ENCODE assay signal across 23 mouse cellular contexts in the genomic region with DNA sequence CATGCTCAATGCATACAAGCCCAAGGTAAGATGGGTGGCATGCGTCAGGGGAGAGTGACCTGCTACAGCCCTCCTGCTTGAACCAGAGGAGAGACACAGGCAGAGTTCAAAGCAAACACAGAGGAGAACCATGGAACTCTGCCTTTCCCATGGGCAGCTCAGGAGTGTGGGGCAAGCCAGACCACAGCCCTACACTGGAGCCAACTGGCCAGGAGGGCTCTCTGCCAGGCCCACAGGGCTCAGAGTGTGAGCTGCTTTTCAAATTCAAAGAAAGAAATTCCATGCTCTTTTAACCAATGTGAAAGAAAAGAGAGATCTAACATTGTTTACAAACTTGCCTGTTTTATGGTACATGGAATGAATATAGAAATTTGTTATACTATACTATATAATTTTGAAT. TPM values are rescaled to one million over a fixed set of nuclear protein-coding genes. Genes with fewer than 3 reads are reported as not detected.
DNase-seq lines count a peak whose midpoint lies in the region; ATAC-seq and TF ChIP-seq lines count a peak whose summit lies in the region.
"Had no signal": no experiment of that assay in that cellular context is flagged by ENCODE, and none has a peak within 500 bp of the region (broad histone marks: within the 10 kb centered on the region; RNA-seq: fewer than 3 reads in every experiment).

No protein-coding gene starts in this region.

- no peak overlapping the region for H3K4me2 ChIP-seq in forebrain, postnatal 0 days (ENCODE audit: low read depth)
- no peak overlapping the region for H3K4me2 ChIP-seq in forebrain, embryonic 11.5 days (ENCODE audit: low read depth, low read length, severe bottlenecking)
- no peak overlapping the region for H3K4me2 ChIP-seq in hindbrain, embryonic 14.5 days (replicated peaks)
- H3K4me2 ChIP-seq: embryonic facial prominence, embryonic 12.5 days; forebrain, embryonic 12.5 days; heart, embryonic 13.5 days; hindbrain, embryonic 15.5 days had no signal

- no peak for TF ChIP-seq CTCF in forebrain, postnatal 0 days (IDR thresholded peaks at IDR 0.05; ENCODE audit: low read depth)
- TF ChIP-seq CTCF in layer of hippocampus, adult 2 months (conservative IDR thresholded peaks at IDR 0.05), result no peak

- no peak overlapping the region for H3K27ac ChIP-seq in forebrain, postnatal 0 days (ENCODE audit: low read depth, low read length)
- no peak overlapping the region for H3K27ac ChIP-seq in forebrain, embryonic 11.5 days (ENCODE audit: low read depth, low read length)
- H3K27ac ChIP-seq in hindbrain, embryonic 10.5 days, result peak overlapping the region; percentile 16; the same call in 1 of the 2 replicates
- H3K27ac ChIP-seq in hindbrain, embryonic 14.5 days, result no peak overlapping the region
- no peak overlapping the region for H3K27ac ChIP-seq in layer of hippocampus, adult 2 months
- H3K27ac ChIP-seq: embryonic facial prominence, embryonic 12.5 days; forebrain, embryonic 12.5 days; heart, embryonic 13.5 days; hindbrain, embryonic 15.5 days had no signal

- H3K9me3 ChIP-seq in forebrain, postnatal 0 days (ENCODE audit: low read length), result no peaks in the 10 kb centered on the region
- no peaks in the 10 kb centered on the region for H3K9me3 ChIP-seq in forebrain, embryonic 11.5 days (ENCODE audit: control insufficient read depth, low read length)
- no peaks in the 10 kb centered on the region for H3K9me3 ChIP-seq in hindbrain, embryonic 10.5 days
- H3K9me3 ChIP-seq in hindbrain, embryonic 14.5 days (ENCODE audit: control insufficient read depth, low read length), result no peaks in the 10 kb centered on the region
- H3K9me3 ChIP-seq: embryonic facial prominence, embryonic 12.5 days; forebrain, embryonic 12.5 days; heart, embryonic 13.5 days; hindbrain, embryonic 15.5 days had no signal

- no peak overlapping the region for H3K4me3 ChIP-seq in forebrain, postnatal 0 days (ENCODE audit: low read depth, low read length)
- H3K4me3 ChIP-seq in forebrain, embryonic 11.5 days (ENCODE audit: low read depth, low read length), result no peak overlapping the region
- H3K4me3 ChIP-seq in hindbrain, embryonic 10.5 days, result no peak overlapping the region
- H3K4me3 ChIP-seq in hindbrain, embryonic 14.5 days (replicated peaks; ENCODE audit: low read length), result no peak overlapping the region
- no peak overlapping the region for H3K4me3 ChIP-seq in layer of hippocampus, adult 2 months
- H3K4me3 ChIP-seq: embryonic facial prominence, embryonic 12.5 days; forebrain, embryonic 12.5 days; heart, embryonic 13.5 days; hindbrain, embryonic 15.5 days had no signal

- ATAC-seq in forebrain, postnatal 0 days, result peak; percentile 40; the same call in 1 of the 2 replicates
- no peak for ATAC-seq in forebrain, embryonic 11.5 days (replicated peaks; ENCODE audit: low FRiP score)
- no peak for ATAC-seq in hindbrain, embryonic 14.5 days (ENCODE audit: low FRiP score)
- ATAC-seq: inflammation-experienced regulatory T-cells, adult 6 months; intestine, postnatal 0 days had no signal

- H3K36me3 ChIP-seq in forebrain, postnatal 0 days (ENCODE audit: insufficient read depth), result no peaks in the 10 kb centered on the region
- H3K36me3 ChIP-seq in forebrain, embryonic 11.5 days (ENCODE audit: control insufficient read depth, insufficient read depth, low read length), result no peaks in the 10 kb centered on the region
- H3K36me3 ChIP-seq in hindbrain, embryonic 10.5 days, result no peaks in the 10 kb centered on the region
- no peaks in the 10 kb centered on the region for H3K36me3 ChIP-seq in hindbrain, embryonic 14.5 days (replicated peaks; ENCODE audit: control insufficient read depth, insufficient read depth)
- H3K36me3 ChIP-seq: forebrain, embryonic 12.5 days; hindbrain, embryonic 15.5 days had no signal

- DNase-seq in forebrain, postnatal 0 days, result no peak
- DNase-seq in forebrain, embryonic 11.5 days (ENCODE audit: low spot score), result no peak
- no peak for DNase-seq in hindbrain, embryonic 10.5 days (ENCODE audit: low spot score)
- no peak for DNase-seq in hindbrain, embryonic 14.5 days (ENCODE audit: low spot score)
- DNase-seq in Muller cell, postnatal 12 days (ENCODE audit: inconsistent ontology term), result peak; percentile 82
- DNase-seq in NIH3T3 (ENCODE audit: low read depth), result peak; percentile 45
- no peak for DNase-seq in layer of hippocampus, adult 2 months (ENCODE audit: low spot score in 2 of 2)
- DNase-seq in spleen, postnatal 14 days (ENCODE audit: low spot score in 2 of 2), result no peak
- DNase-seq: adrenal gland, postnatal 10 days; cerebellum, adult 18-20 months; embryo, embryonic 11 days; gastrocnemius, postnatal 10 days; heart, postnatal 36 days; kidney, adult 8-10 months had no signal

- H3K27me3 ChIP-seq in forebrain, postnatal 0 days (ENCODE audit: insufficient read depth, low read length), result no peaks in the 10 kb centered on the region
- no peaks in the 10 kb centered on the region for H3K27me3 ChIP-seq in forebrain, embryonic 11.5 days (ENCODE audit: control insufficient read depth, insufficient read depth, low read length)
- H3K27me3 ChIP-seq in hindbrain, embryonic 10.5 days (ENCODE audit: insufficient read depth, poor library complexity, severe bottlenecking), result no peaks in the 10 kb centered on the region
- no peaks in the 10 kb centered on the region for H3K27me3 ChIP-seq in hindbrain, embryonic 14.5 days (ENCODE audit: control insufficient read depth, insufficient read depth, low read length)
- H3K27me3 ChIP-seq: embryonic facial prominence, embryonic 12.5 days; forebrain, embryonic 12.5 days; heart, embryonic 13.5 days; hindbrain, embryonic 15.5 days had no signal

- 76% methylated on average over 1 of the region's 1 CpGs for WGBS in forebrain, postnatal 0 days
- WGBS in forebrain, embryonic 11.5 days, result 100% methylated on average over 1 of the region's 1 CpGs
- WGBS in hindbrain, embryonic 10.5 days, result 96% methylated on average over 1 of the region's 1 CpGs
- 83% methylated on average over 1 of the region's 1 CpGs for WGBS in hindbrain, embryonic 14.5 days

- H3K4me1 ChIP-seq in forebrain, postnatal 0 days (ENCODE audit: insufficient read depth), result 0 out of 2 replicates have a peak, but pooled peaks cover 3% of the 10 kb centered on the region
- H3K4me1 ChIP-seq in forebrain, embryonic 11.5 days (replicated peaks; ENCODE audit: control insufficient read depth, insufficient read depth, low read length), result 0 out of 2 replicates have a peak, but pooled peaks cover 3% of the 10 kb centered on the region
- H3K4me1 ChIP-seq in hindbrain, embryonic 10.5 days (replicated peaks), result peaks cover 23% of the 10 kb centered on the region
- H3K4me1 ChIP-seq in hindbrain, embryonic 14.5 days (replicated peaks; ENCODE audit: control insufficient read depth, insufficient read depth, low read length), result no peaks in the 10 kb centered on the region

- no peak overlapping the region for H3K9ac ChIP-seq in forebrain, postnatal 0 days
- H3K9ac ChIP-seq in forebrain, embryonic 11.5 days (ENCODE audit: low read length), result no peak overlapping the region
- H3K9ac ChIP-seq in hindbrain, embryonic 14.5 days, result no peak overlapping the region
- H3K9ac ChIP-seq: embryonic facial prominence, embryonic 12.5 days; forebrain, embryonic 12.5 days; heart, embryonic 13.5 days; hindbrain, embryonic 15.5 days had no signal

RNA-seq across cellular contexts. Expression of gene Ube2u, which starts 52.5 kb away (rescaled TPM):
- total RNA-seq in forebrain, postnatal 0 days (2014; rRNA removed), result not detected in 2 replicates
- 0.13 and 0.18 TPM in 2 replicates for polyA plus RNA-seq in forebrain, postnatal 0 days (2015; fragmentation: Nextera tagmentation; extraction: Ambion mirVana)
- polyA plus RNA-seq in forebrain, embryonic 11.5 days (2014; fragmentation: Nextera tagmentation; extraction: Ambion mirVana), result 0.48 and 0.97 TPM in 2 replicates
- 0.82 and 1.3 TPM in 2 replicates for polyA plus RNA-seq in hindbrain, embryonic 10.5 days (2016; fragmentation: Nextera tagmentation; extraction: Ambion mirVana)
- 0.66 TPM in 1 of 2 replicates, not detected in the other for polyA plus RNA-seq in hindbrain, embryonic 14.5 days (2014; fragmentation: Nextera tagmentation; extraction: Ambion mirVana)
- not detected for total RNA-seq in layer of hippocampus, adult 2 months (2021)
- total RNA-seq: adrenal gland, postnatal 10 days; common myeloid progenitor, adult 5-6 weeks; ES-E14; gastrocnemius, postnatal 10 days; granulocyte monocyte progenitor cell, adult 5-6 weeks; heart, postnatal 36 days had no signal
- polyA plus RNA-seq: inflammation-experienced regulatory T-cells, adult 6 months had no signal

Comparison
In these comparisons a context has a peak if more than half of its experiments do, and no peak if none do; other contexts are left out.
1. DNase-seq: peak in Muller cell, postnatal 12 days (single experiment) and NIH3T3 (single experiment); none in forebrain, postnatal 0 days (single experiment), forebrain, embryonic 11.5 days (single experiment), hindbrain, embryonic 10.5 days (single experiment), hindbrain, embryonic 14.5 days (single experiment), layer of hippocampus, adult 2 months (0 of 2) and spleen, postnatal 14 days (0 of 2).